Mouse (Mus musculus) stomach, embryonic 15.5 days (tissue): ENCODE data around the gene Adamts13. TPM values are rescaled to one million over a fixed set of nuclear protein-coding genes. Genes with fewer than 3 reads are reported as not detected.
A peak's percentile ranks its signal among the peaks of the same experiment; 100 is the strongest.

Source experiments
- ATAC-seq: fragments of 200-750 bp; cut with Nextera tagmentation; 2 replicates; pipeline ENCODE4 v1.8.0; 2017; ENCODE audit warnings: low read depth, moderate number of reproducible peaks, moderate TSS enrichment; ENCODE audit not compliant: insufficient read depth, low FRiP score
- H3K27ac ChIP-seq: fragments of 300-500 bp; sonication (generic); 2 replicates; pipeline ENCODE4 v1.5.1; 2015; ENCODE audit warnings: mild to moderate bottlenecking, inconsistent platforms
- H3K27me3 ChIP-seq: fragments of 300-500 bp; sonication (generic); replicated peaks from 2 replicates; pipeline ENCODE4 v1.6.1; 2015; ENCODE audit warnings: inconsistent platforms
- H3K36me3 ChIP-seq: fragments of 300-500 bp; sonication (generic); 2 replicates; pipeline ENCODE4 v1.6.1; 2015; ENCODE audit warnings: inconsistent platforms
- H3K4me1 ChIP-seq: fragments of 300-500 bp; sonication (generic); 2 replicates; pipeline ENCODE4 v1.6.1; 2015; ENCODE audit warnings: inconsistent platforms
- H3K4me2 ChIP-seq: fragments of 300-500 bp; sonication (generic); 2 replicates; pipeline ENCODE4 v1.6.1; 2015; ENCODE audit warnings: mild to moderate bottlenecking, inconsistent platforms
- H3K4me3 ChIP-seq: fragments of 300-500 bp; sonication (generic); replicated peaks from 2 replicates; pipeline ENCODE4 v1.5.1; 2015; ENCODE audit warnings: inconsistent platforms
- H3K9ac ChIP-seq: fragments of 300-500 bp; sonication (generic); 2 replicates; pipeline ENCODE4 v1.6.1; 2015; ENCODE audit warnings: inconsistent platforms
- H3K9me3 ChIP-seq: fragments of 300-500 bp; sonication (generic); 2 replicates; pipeline ENCODE4 v1.6.1; 2016; ENCODE audit warnings: inconsistent platforms
- WGBS: fragments of 180-500 bp; shearing (Covaris S2); methylation state at CpG from one replicate; pipeline ENCODE4 v1.1.7; 2015; 5-methylcytosine and 5-hydroxymethylcytosine counted together
- polyA plus RNA-seq: library from polyadenylated mRNA; unstranded; fragments of >200 nt; fragmentation: Nextera tagmentation; extraction: Ambion mirVana; gene quantifications from 2 replicates; pipeline ENCODE4 v1.2.1, GENCODE M21; 2015

Adamts13 gene
- 0.15 and 0.31 TPM in 2 replicates for polyA plus RNA-seq

GRCm38 (mm10) chr2:26973116-26973515 is at the start of gene Adamts13:
TSS of gene Adamts13 (plus strand) at chr2:26973416.
- WGBS: 58% methylated on average over 3 of the region's 3 CpGs
- H3K27me3 ChIP-seq: no peaks in the 10 kb centered on the region
- no peak within 1 kb of the TSS for H3K4me2 ChIP-seq
- H3K36me3 ChIP-seq: no peaks in the 10 kb centered on the region
- H3K27ac ChIP-seq: no peak within 1 kb of the TSS
- H3K9me3 ChIP-seq: no peaks in the 10 kb centered on the region
- no peak within 1 kb of the TSS for H3K4me3 ChIP-seq
- ATAC-seq: no peak
- no peak within 1 kb of the TSS for H3K9ac ChIP-seq
- 0 out of 2 replicates have a peak, but pooled peaks cover 3% of the 10 kb centered on the region for H3K4me1 ChIP-seq

GRCm38 (mm10) chr2:26927745-26928476 is 45.3 kb upstream of the Adamts13 start:
- Histone ChIP-seq H3K9ac (no peak overlapping the region), H3K27me3 (no peaks in the 10 kb centered on the region), H3K27ac (no peak overlapping the region), H3K4me3 (no peak overlapping the region), H3K9me3 (no peaks in the 10 kb centered on the region), H3K4me1 (peaks cover 17% of the 10 kb centered on the region), H3K4me2 (no peak overlapping the region), H3K36me3 (peaks cover 54% of the 10 kb centered on the region)
- no peak for ATAC-seq
- WGBS: 84% methylated on average over 6 of the region's 6 CpGs

GRCm38 (mm10) chr2:26930390-26930789 is 42.8 kb upstream of the Adamts13 start:
- Histone ChIP-seq H3K4me2 (no peak overlapping the region), H3K9me3 (no peaks in the 10 kb centered on the region), H3K4me3 (no peak overlapping the region), H3K4me1 (peaks cover 23% of the 10 kb centered on the region), H3K9ac (no peak overlapping the region), H3K27me3 (no peaks in the 10 kb centered on the region), H3K36me3 (peaks cover 30% of the 10 kb centered on the region; the same call in 1 of the 2 replicates), H3K27ac (no peak overlapping the region)
- 50% methylated on average over 1 of the region's 1 CpGs for WGBS
- no peak for ATAC-seq

- 0 out of 2 replicates have a peak, but pooled peaks cover 15% of the 10 kb centered on the region for H3K36me3 ChIP-seq
- no peaks in the 10 kb centered on the region for H3K27me3 ChIP-seq
- peak overlapping the region; percentile 64 for H3K4me2 ChIP-seq
- H3K4me3 ChIP-seq: peak overlapping the region; percentile 82
- peaks cover 23% of the 10 kb centered on the region for H3K4me1 ChIP-seq
- no peaks in the 10 kb centered on the region for H3K9me3 ChIP-seq
- H3K27ac ChIP-seq: peak overlapping the region; percentile 89
- under 1% methylated on average over 42 of the region's 49 CpGs for WGBS
- ATAC-seq: peak; percentile 40; the same call in 1 of the 2 replicates
- peak overlapping the region; percentile 99 for H3K9ac ChIP-seq
Measured at GRCm38 (mm10) chr2:26932473-26933303, 40.5 kb upstream of the Adamts13 start.

- peak within 1 kb of the TSS; percentile 72 for H3K4me2 ChIP-seq
- H3K36me3 ChIP-seq: 0 out of 2 replicates have a peak, but pooled peaks cover 12% of the 10 kb centered on the region
- H3K4me3 ChIP-seq: peak within 1 kb of the TSS; percentile 82
- H3K9me3 ChIP-seq: no peaks in the 10 kb centered on the region
- WGBS: under 1% methylated on average over 66 of the region's 70 CpGs
- peak; percentile 94 for ATAC-seq
- H3K27me3 ChIP-seq: no peaks in the 10 kb centered on the region
- peak within 1 kb of the TSS; percentile 89 for H3K27ac ChIP-seq
- peaks cover 23% of the 10 kb centered on the region for H3K4me1 ChIP-seq
- peak within 1 kb of the TSS; percentile 99 for H3K9ac ChIP-seq
Measured at GRCm38 (mm10) chr2:26933304-26934055, 39.7 kb upstream of the Adamts13 start, which contains the start of the genes Surf4 and Stkld1. TSS of gene Surf4 (minus strand) at chr2:26933928. TSS of gene Stkld1 (plus strand) at chr2:26934047.

- Histone ChIP-seq H3K4me1 (peaks cover 23% of the 10 kb centered on the region), H3K4me2 (no peak overlapping the region), H3K9me3 (no peaks in the 10 kb centered on the region), H3K36me3 (0 out of 2 replicates have a peak, but pooled peaks cover 1% of the 10 kb centered on the region), H3K27me3 (no peaks in the 10 kb centered on the region), H3K9ac (no peak overlapping the region), H3K27ac (no peak overlapping the region), H3K4me3 (no peak overlapping the region)
- no peak for ATAC-seq
- 75% methylated on average over 2 of the region's 2 CpGs for WGBS
Measured at GRCm38 (mm10) chr2:26935286-26935685, 37.9 kb upstream of the Adamts13 start.

GRCm38 (mm10) chr2:26936425-26936824 is 36.8 kb upstream of the Adamts13 start:
- no peaks in the 10 kb centered on the region for H3K27me3 ChIP-seq
- peaks cover 12% of the 10 kb centered on the region; the same call in 1 of the 2 replicates for H3K4me1 ChIP-seq
- ATAC-seq: no peak
- no peak overlapping the region for H3K27ac ChIP-seq
- H3K4me3 ChIP-seq: no peak overlapping the region
- H3K4me2 ChIP-seq: no peak overlapping the region
- no peaks in the 10 kb centered on the region for H3K36me3 ChIP-seq
- H3K9me3 ChIP-seq: no peaks in the 10 kb centered on the region
- WGBS: 64% methylated on average over 1 of the region's 1 CpGs
- no peak overlapping the region for H3K9ac ChIP-seq

- H3K9ac ChIP-seq: no peak overlapping the region
- WGBS: 40% methylated on average over 5 of the region's 5 CpGs
- H3K36me3 ChIP-seq: no peaks in the 10 kb centered on the region
- H3K9me3 ChIP-seq: no peaks in the 10 kb centered on the region
- H3K27me3 ChIP-seq: no peaks in the 10 kb centered on the region
- no peaks in the 10 kb centered on the region for H3K4me1 ChIP-seq
- H3K4me3 ChIP-seq: no peak overlapping the region
- ATAC-seq: no peak
- no peak overlapping the region for H3K4me2 ChIP-seq
- H3K27ac ChIP-seq: no peak overlapping the region
Measured at GRCm38 (mm10) chr2:26941539-26941938, 31.7 kb upstream of the Adamts13 start.

GRCm38 (mm10) chr2:26943253-26943652 is 30.0 kb upstream of the Adamts13 start:
- Histone ChIP-seq H3K27ac (no peak overlapping the region), H3K4me2 (no peak overlapping the region), H3K27me3 (no peaks in the 10 kb centered on the region), H3K9me3 (no peaks in the 10 kb centered on the region), H3K36me3 (no peaks in the 10 kb centered on the region), H3K4me1 (no peaks in the 10 kb centered on the region), H3K4me3 (no peak overlapping the region), H3K9ac (no peak overlapping the region)
- 84% methylated on average over 3 of the region's 3 CpGs for WGBS
- no peak for ATAC-seq

GRCm38 (mm10) chr2:26950411-26950810 is 22.8 kb upstream of the Adamts13 start:
- no peak for ATAC-seq

GRCm38 (mm10) chr2:26951346-26951905 is 21.8 kb upstream of the Adamts13 start:
- H3K9ac ChIP-seq: no peak overlapping the region
- H3K27ac ChIP-seq: no peak overlapping the region
- no peak for ATAC-seq
- H3K27me3 ChIP-seq: no peaks in the 10 kb centered on the region
- no peaks in the 10 kb centered on the region for H3K4me1 ChIP-seq
- 89% methylated on average over 8 of the region's 8 CpGs for WGBS
- peaks cover 38% of the 10 kb centered on the region for H3K36me3 ChIP-seq
- no peaks in the 10 kb centered on the region for H3K9me3 ChIP-seq
- no peak overlapping the region for H3K4me3 ChIP-seq
- H3K4me2 ChIP-seq: no peak overlapping the region

More at GRCm38 (mm10) chr2:26950411-26950810, 22.8 kb upstream of the Adamts13 start:
- Histone ChIP-seq H3K27me3 (no peaks in the 10 kb centered on the region), H3K36me3 (peaks cover 33% of the 10 kb centered on the region), H3K4me2 (no peak overlapping the region), H3K4me3 (no peak overlapping the region), H3K27ac (no peak overlapping the region), H3K4me1 (no peaks in the 10 kb centered on the region), H3K9me3 (no peaks in the 10 kb centered on the region), H3K9ac (no peak overlapping the region)
- WGBS: 81% methylated on average over 2 of the region's 2 CpGs
